Comparison of ENCODE assay signal across 8 mouse cellular contexts in the genomic region with DNA sequence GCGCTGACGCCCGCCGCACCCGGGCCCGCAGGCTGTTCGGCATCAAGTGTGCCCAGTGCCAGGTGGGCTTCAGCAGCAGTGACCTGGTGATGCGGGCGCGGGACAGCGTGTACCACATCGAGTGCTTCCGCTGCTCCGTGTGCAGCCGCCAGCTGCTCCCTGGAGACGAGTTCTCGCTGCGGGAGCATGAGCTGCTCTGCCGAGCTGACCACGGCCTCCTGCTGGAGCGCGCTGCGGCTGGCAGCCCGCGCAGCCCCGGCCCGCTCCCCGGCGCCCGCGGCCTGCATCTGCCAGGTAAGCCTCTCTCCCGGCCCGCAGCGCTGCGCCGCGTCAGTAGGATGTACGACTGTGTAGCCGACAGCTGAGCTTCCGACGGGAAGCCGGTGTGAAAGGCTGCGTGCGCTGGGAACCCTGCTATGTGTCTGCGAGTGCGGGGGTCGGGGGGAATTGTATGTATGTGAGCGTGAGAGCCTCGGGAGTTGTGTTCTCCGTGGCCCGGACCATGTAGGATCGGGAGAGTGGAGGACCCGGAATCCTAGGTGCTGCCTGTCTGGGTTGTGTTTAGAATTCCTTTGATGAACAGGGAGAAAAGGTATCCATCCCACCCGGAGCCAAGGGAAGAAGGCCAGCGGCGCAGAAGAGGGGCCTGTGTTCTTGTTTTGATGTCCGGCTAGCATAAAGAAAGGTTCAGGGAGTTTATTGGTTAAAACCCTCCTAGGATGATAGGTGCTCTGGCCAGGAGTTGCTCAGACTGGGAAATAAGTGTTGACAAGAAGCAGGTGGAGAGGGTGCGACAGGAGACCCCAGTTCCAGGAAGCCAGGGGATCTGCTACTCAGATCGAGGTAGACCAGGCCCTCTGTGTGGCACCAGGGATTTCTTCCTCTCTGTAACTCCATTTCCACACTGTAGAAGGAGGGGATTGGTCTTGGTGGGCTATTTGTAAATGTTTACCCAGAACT. TPM values are rescaled to one million over a fixed set of nuclear protein-coding genes. Genes with fewer than 3 reads are reported as not detected.
DNase-seq lines count a peak whose midpoint lies in the region; ATAC-seq lines count a peak whose summit lies in the region.

No protein-coding gene starts in this region.

- H3K9ac ChIP-seq in kidney, embryonic 16.5 days (replicated peaks; ENCODE audit: low read length), result no peak overlapping the region

- ATAC-seq in CD4-positive, CD25-positive, alpha-beta regulatory T cell, adult 4 months, result no peak
- no peak for ATAC-seq in kidney, embryonic 16.5 days (ENCODE audit: low FRiP score, low TSS enrichment)
- no peak for ATAC-seq in monocyte, adult 5-6 weeks (replicated peaks; ENCODE audit: insufficient number of reproducible peaks, low FRiP score, low TSS enrichment, poor library complexity, severe bottlenecking)

- H3K4me1 ChIP-seq in kidney, embryonic 16.5 days (ENCODE audit: insufficient read depth, low read length), result peaks cover 42% of the 10 kb centered on the region

- no peaks in the 10 kb centered on the region for H3K9me3 ChIP-seq in kidney, embryonic 16.5 days (ENCODE audit: low read length)

- peak overlapping the region; percentile 62 for H3K4me2 ChIP-seq in kidney, embryonic 16.5 days (replicated peaks; ENCODE audit: low read depth, low read length)

- H3K27me3 ChIP-seq in kidney, embryonic 16.5 days (ENCODE audit: insufficient read depth, low read length), result peaks cover 95% of the 10 kb centered on the region

- no peaks in the 10 kb centered on the region for H3K36me3 ChIP-seq in kidney, embryonic 16.5 days (ENCODE audit: insufficient read depth, low read length)

- peak overlapping the region; percentile 19 for H3K4me3 ChIP-seq in kidney, embryonic 16.5 days (ENCODE audit: low read length)

- H3K27ac ChIP-seq in kidney, embryonic 16.5 days (ENCODE audit: low read length), result no peak overlapping the region

- peak; percentile 60 for DNase-seq in CD4-positive, CD25-positive, alpha-beta regulatory T cell, adult 2 months (ENCODE audit: low read depth, low spot score)
- peak; percentile 16 for DNase-seq in thymus, postnatal 0 days (ENCODE audit: low spot score)
- DNase-seq in thymus, adult 18-20 months, result no peak
- peak; percentile 61 for DNase-seq in naive thymus-derived CD4-positive, alpha-beta T cell, adult 2 months (ENCODE audit: low read depth)
- no peak for DNase-seq in right cerebral cortex, postnatal 36 days (ENCODE audit: low spot score in 2 of 2)

- WGBS in kidney, embryonic 16.5 days, result 2% methylated on average over 57 of the region's 59 CpGs

RNA-seq across cellular contexts. Expression of a gene that starts 4.2 kb away (rescaled TPM):
- polyA plus RNA-seq in CD4-positive, CD25-positive, alpha-beta regulatory T cell, adult 4 months (2017; shearing (Covaris generic)), result not detected
- polyA plus RNA-seq in thymus, postnatal 0 days (2015; fragmentation: Nextera tagmentation; extraction: Ambion mirVana), result 2.0 TPM in 2 replicates
- not detected in 2 replicates for polyA plus RNA-seq in kidney, embryonic 16.5 days (2015; fragmentation: Nextera tagmentation; extraction: Ambion mirVana)
- not detected in 3 replicates for total RNA-seq in monocyte, adult 5-6 weeks (2017)

RNA-seq across cellular contexts. Expression of a gene that starts 30.6 kb away (rescaled TPM):
- 100 to 1,000 TPM; 126 to 138 TPM for polyA plus RNA-seq in CD4-positive, CD25-positive, alpha-beta regulatory T cell, adult 4 months (2017; shearing (Covaris generic))
- polyA plus RNA-seq in thymus, postnatal 0 days (2015; fragmentation: Nextera tagmentation; extraction: Ambion mirVana), result 253 and 257 TPM in 2 replicates
- polyA plus RNA-seq in kidney, embryonic 16.5 days (2015; fragmentation: Nextera tagmentation; extraction: Ambion mirVana), result 226 and 242 TPM in 2 replicates
- 41.8 to 63.2 TPM (median 48.1 TPM) in 3 replicates for total RNA-seq in monocyte, adult 5-6 weeks (2017)

Comparison
In these comparisons a context has a peak if more than half of its experiments do, and no peak if none do; other contexts are left out.
1. DNase-seq: peak in CD4-positive, CD25-positive, alpha-beta regulatory T cell, adult 2 months (single experiment), thymus, postnatal 0 days (single experiment) and naive thymus-derived CD4-positive, alpha-beta T cell, adult 2 months (single experiment); none in thymus, adult 18-20 months (0 of 2) and right cerebral cortex, postnatal 36 days (0 of 2).